Mouse (Mus musculus) kidney, postnatal 0 days (tissue): ENCODE data around the gene Kiss1. TPM values are rescaled to one million over a fixed set of nuclear protein-coding genes. Genes with fewer than 3 reads are reported as not detected.

Source experiments
- ATAC-seq: fragments of 200-750 bp; cut with Nextera tagmentation; replicated peaks from 2 replicates; pipeline ENCODE4 v1.8.0; 2017; ENCODE audit warnings: low read depth, moderate number of reproducible peaks, moderate TSS enrichment, moderate library complexity; ENCODE audit not compliant: low FRiP score
- DNase-seq: peaks from one replicate; pipeline ENCODE4 v3.0.0-alpha.2; 2016; ENCODE audit warnings: low spot score
- H3K27ac ChIP-seq: fragments of 300-500 bp; sonication (generic); 2 replicates; pipeline ENCODE4 v1.5.1; 2014; ENCODE audit warnings: mild to moderate bottlenecking
- H3K27me3 ChIP-seq: fragments of 300-500 bp; sonication (generic); 2 replicates; pipeline ENCODE4 v1.6.1; 2014; ENCODE audit warnings: low read length, mixed read lengths; ENCODE audit not compliant: insufficient read depth
- H3K36me3 ChIP-seq: fragments of 300-500 bp; sonication (generic); 2 replicates; pipeline ENCODE4 v1.6.1; 2014; ENCODE audit warnings: low read length, mixed read lengths; ENCODE audit not compliant: insufficient read depth
- H3K4me1 ChIP-seq: fragments of 300-500 bp; sonication (generic); replicated peaks from 2 replicates; pipeline ENCODE4 v1.6.1; 2014; ENCODE audit warnings: antibody characterized with exemption, low read length, mixed read lengths; ENCODE audit not compliant: insufficient read depth
- H3K4me2 ChIP-seq: fragments of 300-500 bp; sonication (generic); 2 replicates; pipeline ENCODE4 v1.6.1; 2014; ENCODE audit warnings: mild to moderate bottlenecking, low read length, moderate library complexity, mixed read lengths
- H3K4me3 ChIP-seq: fragments of 300-500 bp; sonication (generic); replicated peaks from 2 replicates; pipeline ENCODE4 v1.5.1; 2014; ENCODE audit warnings: low read depth, low read length
- H3K9ac ChIP-seq: fragments of 300-500 bp; sonication (generic); 2 replicates; pipeline ENCODE4 v1.6.1; 2014; ENCODE audit warnings: low read depth, low read length
- H3K9me3 ChIP-seq: fragments of 300-500 bp; sonication (generic); replicated peaks from 2 replicates; pipeline ENCODE4 v1.6.1; 2016; ENCODE audit warnings: low read length, inconsistent platforms, mixed read lengths
- CTCF ChIP-seq: IDR thresholded peaks from 2 replicates; pipeline ENCODE4 v1.5.1; 2016; ENCODE audit warnings: antibody characterized with exemption, low read depth, mild to moderate bottlenecking, moderate library complexity
- WGBS: fragments of 180-500 bp; shearing (Covaris S2); extraction: QIAGEN DNeasy Blood & Tissue Kit; methylation state at CpG from one replicate; pipeline ENCODE4 v1.1.7; 2014; 5-methylcytosine and 5-hydroxymethylcytosine counted together
- polyA plus RNA-seq: library from polyadenylated mRNA; unstranded; fragments of >200 nt; fragmentation: Nextera tagmentation; extraction: Ambion mirVana; gene quantifications from 2 replicates; pipeline ENCODE4 v1.2.1, GENCODE M21; 2015

Gene Kiss1
- polyA plus RNA-seq, 1 experiment from 2014 or later, result not detected

DNA sequence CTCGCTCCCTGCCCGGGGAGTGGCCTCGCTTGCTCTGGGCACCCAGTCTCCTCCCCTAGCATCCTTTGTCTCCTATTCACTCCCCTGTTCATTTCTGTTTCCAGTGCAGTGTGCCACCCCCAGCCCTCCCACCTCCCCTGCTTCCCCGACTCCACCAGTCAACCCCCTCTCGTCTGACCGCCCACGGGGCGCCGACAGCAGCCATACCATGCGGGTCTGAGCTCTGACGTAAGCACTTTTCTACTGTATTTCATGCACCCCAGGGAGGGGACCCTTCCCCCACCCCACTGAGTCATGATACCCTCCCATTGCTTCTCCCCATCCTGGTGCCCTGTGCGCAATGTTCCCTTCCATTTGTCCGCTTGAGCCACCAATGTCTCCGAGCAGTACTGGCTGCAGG is 22.9 kb upstream of the Kiss1 start:
- no peaks in the 10 kb centered on the region for H3K9me3 ChIP-seq
- no peak overlapping the region for H3K4me3 ChIP-seq
- WGBS, result 28% methylated on average over 14 of the region's 14 CpGs
- ATAC-seq (no peak), DNase-seq (peak; percentile 15)
- TF ChIP-seq CTCF, result no peak
- H3K4me2 ChIP-seq, result peak overlapping the region; percentile 18; the same call in 1 of the 2 replicates
- H3K27me3 ChIP-seq, result peaks cover 7% of the 10 kb centered on the region; the same call in 1 of the 2 replicates
- no peak overlapping the region for H3K27ac ChIP-seq
- no peak overlapping the region for H3K9ac ChIP-seq
- H3K4me1 ChIP-seq, result 0 out of 2 replicates have a peak, but pooled peaks cover 5% of the 10 kb centered on the region
- H3K36me3 ChIP-seq, result 0 out of 2 replicates have a peak, but pooled peaks cover 9% of the 10 kb centered on the region

DNA sequence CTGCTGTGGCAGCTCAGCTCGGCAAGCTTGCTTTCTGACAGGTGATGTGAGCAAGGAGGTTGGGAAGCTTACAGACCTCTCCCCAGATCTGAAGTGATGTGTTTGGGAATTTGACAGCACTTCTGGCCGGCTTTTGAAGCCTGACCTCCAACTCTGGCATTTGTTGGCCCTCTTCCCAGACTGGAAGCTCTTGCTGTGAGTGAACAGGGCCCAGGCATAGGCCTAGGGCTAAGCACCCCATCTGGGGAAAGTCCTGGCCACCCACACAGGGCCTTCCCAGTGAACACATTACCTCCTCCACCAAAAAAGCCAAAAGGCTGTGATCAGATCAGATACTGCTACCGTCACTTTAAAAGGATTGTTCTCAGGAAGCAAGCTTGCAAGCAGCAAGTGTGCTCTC is 19.1 kb upstream of the Kiss1 start:
- H3K27ac ChIP-seq, result no peak overlapping the region
- 0 out of 2 replicates have a peak, but pooled peaks cover 5% of the 10 kb centered on the region for H3K4me1 ChIP-seq
- ATAC-seq (no peak), DNase-seq (peak; percentile 62)
- no peak for TF ChIP-seq CTCF
- no peaks in the 10 kb centered on the region for H3K9me3 ChIP-seq
- WGBS, result 38% methylated on average over 3 of the region's 3 CpGs
- no peak overlapping the region for H3K9ac ChIP-seq
- no peak overlapping the region for H3K4me2 ChIP-seq
- H3K36me3 ChIP-seq, result no peaks in the 10 kb centered on the region
- H3K4me3 ChIP-seq, result no peak overlapping the region
- H3K27me3 ChIP-seq, result peaks cover 5% of the 10 kb centered on the region; the same call in 1 of the 2 replicates

DNA sequence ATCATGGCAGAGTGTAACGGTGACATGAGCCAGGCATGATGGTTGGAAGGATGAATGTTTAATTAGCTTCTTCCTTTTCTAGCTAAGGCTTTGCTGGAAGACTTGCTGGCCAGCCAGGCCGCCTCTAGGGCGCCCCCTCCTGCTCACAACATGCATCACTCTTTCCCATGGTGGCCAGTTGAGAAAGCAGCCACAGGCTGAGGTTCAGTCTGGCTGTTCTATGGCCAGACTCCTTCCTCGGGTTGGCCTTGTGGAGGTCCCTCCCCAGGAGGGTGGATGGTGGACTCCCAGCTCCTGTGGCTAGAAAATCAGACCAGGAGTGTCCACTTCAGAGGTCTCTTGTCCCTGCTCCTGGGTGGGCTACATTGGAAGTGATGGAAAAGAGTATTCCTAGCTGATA is 14.8 kb upstream of the Kiss1 start:
- H3K4me2 ChIP-seq, result no peak overlapping the region
- H3K27ac ChIP-seq, result no peak overlapping the region
- ATAC-seq (no peak), DNase-seq (peak; percentile 87)
- 8% methylated on average over 4 of the region's 4 CpGs for WGBS
- H3K9me3 ChIP-seq, result no peaks in the 10 kb centered on the region
- H3K36me3 ChIP-seq, result no peaks in the 10 kb centered on the region
- TF ChIP-seq CTCF, result peak; percentile 96
- no peak overlapping the region for H3K4me3 ChIP-seq
- H3K27me3 ChIP-seq, result no peaks in the 10 kb centered on the region
- H3K9ac ChIP-seq, result no peak overlapping the region
- H3K4me1 ChIP-seq, result 0 out of 2 replicates have a peak, but pooled peaks cover 5% of the 10 kb centered on the region

DNA sequence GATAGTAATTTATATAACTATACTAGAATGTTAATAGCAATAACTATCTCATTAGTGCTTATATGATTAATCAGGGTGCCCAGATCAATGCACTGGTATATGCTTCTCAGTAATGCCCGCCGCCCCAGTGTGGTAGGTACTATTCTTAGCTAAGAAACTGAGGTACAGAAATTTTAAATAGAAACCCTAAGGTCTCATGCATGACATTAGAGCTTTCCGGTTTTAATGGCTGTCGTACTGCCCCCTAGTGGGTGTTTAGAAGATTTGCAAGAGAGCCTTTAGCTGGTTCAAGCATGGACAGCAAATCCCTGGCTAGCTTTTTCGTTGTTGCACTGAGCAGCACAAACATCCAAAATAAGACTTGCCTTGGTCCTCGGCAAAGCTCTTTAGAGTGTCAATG is 14.4 kb upstream of the Kiss1 start:
- H3K4me1 ChIP-seq, result 0 out of 2 replicates have a peak, but pooled peaks cover 5% of the 10 kb centered on the region
- H3K4me3 ChIP-seq, result no peak overlapping the region
- H3K9ac ChIP-seq, result no peak overlapping the region
- no peak overlapping the region for H3K27ac ChIP-seq
- ATAC-seq, result no peak
- no peak overlapping the region for H3K4me2 ChIP-seq
- no peaks in the 10 kb centered on the region for H3K27me3 ChIP-seq
- H3K36me3 ChIP-seq, result no peaks in the 10 kb centered on the region
- WGBS, result 17% methylated on average over 6 of the region's 6 CpGs
- H3K9me3 ChIP-seq, result no peaks in the 10 kb centered on the region
- DNase-seq, result peak; percentile 90
- TF ChIP-seq CTCF, result peak; percentile 88

DNA sequence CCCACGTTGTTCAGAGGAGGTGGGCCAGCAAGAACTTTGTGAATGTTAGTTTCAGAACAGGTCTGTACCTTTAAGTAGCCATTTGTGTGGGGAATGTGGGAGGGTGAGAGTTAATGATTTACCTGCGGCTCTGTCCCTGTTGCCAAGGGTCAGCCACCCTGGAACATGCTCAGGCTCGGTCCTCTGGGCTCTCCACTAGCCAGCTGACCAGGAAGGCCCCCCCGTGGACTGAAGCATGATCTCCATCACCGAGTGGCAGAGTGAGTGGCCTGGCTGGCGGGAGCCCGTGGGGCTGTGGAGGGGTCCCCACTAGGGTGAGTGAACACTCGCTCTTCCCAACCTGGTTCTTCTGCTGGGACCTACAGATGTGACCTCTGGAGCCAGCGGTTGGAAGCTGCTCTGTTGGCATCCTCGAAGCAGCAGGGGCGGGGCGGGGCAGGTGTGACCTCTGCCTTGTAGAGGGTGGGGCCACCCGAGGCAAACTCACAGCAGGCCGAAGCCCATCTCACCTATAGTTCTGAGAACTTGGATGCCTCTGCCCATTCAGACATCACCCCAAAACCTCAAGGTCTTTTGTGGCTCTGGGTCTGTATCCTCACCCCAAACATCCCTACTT is 11.9 kb upstream of the Kiss1 start, which contains the start of gene Golt1a:
Gene Golt1a, plus strand, starts transcription at position 149 of the 616 bp plus-strand sequence.
- 34% methylated on average over 13 of the region's 14 CpGs for WGBS
- Histone ChIP-seq H3K9ac (peak within 1 kb of the TSS; percentile 46; the same call in 1 of the 2 replicates), H3K4me1 (0 out of 2 replicates have a peak, but pooled peaks cover 5% of the 10 kb centered on the region), H3K4me3 (peak within 1 kb of the TSS; percentile 13; the same call in 1 of the 2 replicates), H3K4me2 (peak within 1 kb of the TSS; percentile 47), H3K27me3 (no peaks in the 10 kb centered on the region), H3K27ac (peak within 1 kb of the TSS; percentile 83), H3K9me3 (no peaks in the 10 kb centered on the region), H3K36me3 (no peaks in the 10 kb centered on the region)
- TF ChIP-seq CTCF, result no peak
- DNase-seq (peak; percentile 61), ATAC-seq (peak; percentile 75)

DNA sequence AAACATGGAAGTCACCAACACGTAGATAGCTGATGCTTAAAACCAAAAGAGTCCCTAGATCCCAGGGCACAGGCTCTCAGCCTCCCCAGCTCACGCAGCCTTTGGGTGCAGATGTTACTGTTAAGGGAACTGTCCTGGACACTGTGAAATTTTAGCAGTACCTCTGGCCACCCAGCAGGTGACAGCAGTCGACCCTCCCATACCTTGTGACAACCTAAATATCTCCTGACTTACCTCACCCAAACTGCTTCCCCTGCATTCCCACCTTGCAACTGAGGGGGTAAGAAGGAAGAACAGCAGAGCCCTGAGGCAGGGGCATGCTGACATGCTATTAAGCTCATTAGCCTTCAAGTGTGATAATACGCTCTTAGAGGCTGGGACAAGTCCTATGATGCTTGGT is 10.4 kb upstream of the Kiss1 start:
- WGBS, result 57% methylated on average over 4 of the region's 4 CpGs

More for the DNA sequence above, 10.4 kb upstream of the Kiss1 start:
- no peak overlapping the region for H3K4me2 ChIP-seq
- H3K27me3 ChIP-seq, result no peaks in the 10 kb centered on the region
- TF ChIP-seq CTCF, result peak; percentile 67
- no peak overlapping the region for H3K9ac ChIP-seq
- H3K27ac ChIP-seq, result no peak overlapping the region; the same call in 1 of the 2 replicates
- no peak for ATAC-seq
- no peaks in the 10 kb centered on the region for H3K9me3 ChIP-seq
- DNase-seq, result peak; percentile 47
- H3K4me1 ChIP-seq, result 0 out of 2 replicates have a peak, but pooled peaks cover 5% of the 10 kb centered on the region
- no peaks in the 10 kb centered on the region for H3K36me3 ChIP-seq
- H3K4me3 ChIP-seq, result no peak overlapping the region
